Mouse (Mus musculus) heart, adult 11 months (tissue): Measurements from ENCODE around the gene Kcnab3.
A peak's percentile ranks its signal among the peaks of the same experiment; 100 is the strongest.
"Not testable (repeated sequence)": the region's sequence is repeated elsewhere in the genome, so short reads cannot be mapped to it uniquely, and the experiment has no call there.

Experiments
- DNase-seq: peaks from one replicate; pipeline ENCODE4 v3.0.0; 2022

The Kcnab3 gene

DNA sequence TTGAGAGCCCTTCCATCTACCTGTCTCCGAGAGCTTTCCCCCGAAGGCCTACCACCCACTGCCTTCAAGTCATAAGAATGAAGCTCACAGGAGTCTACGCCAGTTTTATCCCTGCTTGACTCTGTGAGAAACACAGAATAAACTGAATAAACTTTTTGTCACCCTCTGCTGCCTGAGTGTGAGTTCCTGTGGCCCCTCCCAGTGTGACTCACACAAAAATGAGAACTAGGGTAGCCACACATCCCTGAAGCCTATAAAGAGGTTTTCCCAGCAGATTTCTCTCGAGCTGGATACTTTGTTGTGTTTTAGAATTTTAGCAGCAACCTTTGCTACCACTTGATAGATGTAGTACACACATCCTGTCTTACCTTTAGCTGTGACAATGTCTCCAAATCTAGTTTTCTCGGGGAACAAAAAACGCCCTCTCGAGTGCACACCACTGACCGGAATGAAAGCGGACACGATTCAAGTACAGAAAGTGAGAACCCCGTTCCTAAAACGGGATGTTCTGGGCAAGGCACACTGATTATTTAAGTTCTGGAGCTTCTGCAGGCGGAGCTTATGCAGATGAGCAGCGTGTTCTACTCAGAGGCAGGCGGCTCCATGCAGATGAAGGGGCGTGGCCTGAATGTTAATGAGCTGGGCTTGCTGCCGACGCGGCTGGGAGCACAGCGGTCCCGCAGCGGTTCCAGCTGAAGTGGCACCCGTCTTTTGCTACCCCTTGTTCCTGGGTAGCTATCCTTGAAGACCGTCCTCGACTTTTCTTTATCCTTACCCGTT lies at the start of gene Kcnab3:
Gene Kcnab3 (plus strand): TSS at position 631 of the 780 bp plus-strand sequence.
- peak; percentile 99 for DNase-seq

DNA sequence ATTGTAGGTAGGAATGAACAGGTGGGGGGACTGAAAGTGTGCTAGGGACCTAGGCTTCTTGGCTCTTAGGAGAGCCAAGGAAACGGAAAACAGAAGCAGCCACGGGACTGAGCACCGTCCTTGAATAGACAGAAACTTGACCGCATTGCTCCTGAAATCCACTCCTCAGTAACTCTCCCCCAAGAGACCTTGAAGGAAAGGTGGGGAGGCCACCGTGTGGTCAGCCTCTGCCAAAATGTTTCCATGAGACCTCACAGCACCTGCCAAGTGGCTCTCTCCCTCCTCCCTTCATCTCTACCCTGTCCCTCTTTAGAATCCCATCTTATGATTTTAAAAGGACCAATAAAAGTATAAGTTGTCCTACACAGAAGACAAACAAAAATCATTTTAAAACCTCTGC lies 48.8 kb upstream of the Kcnab3 start:
- DNase-seq: no peak

DNA sequence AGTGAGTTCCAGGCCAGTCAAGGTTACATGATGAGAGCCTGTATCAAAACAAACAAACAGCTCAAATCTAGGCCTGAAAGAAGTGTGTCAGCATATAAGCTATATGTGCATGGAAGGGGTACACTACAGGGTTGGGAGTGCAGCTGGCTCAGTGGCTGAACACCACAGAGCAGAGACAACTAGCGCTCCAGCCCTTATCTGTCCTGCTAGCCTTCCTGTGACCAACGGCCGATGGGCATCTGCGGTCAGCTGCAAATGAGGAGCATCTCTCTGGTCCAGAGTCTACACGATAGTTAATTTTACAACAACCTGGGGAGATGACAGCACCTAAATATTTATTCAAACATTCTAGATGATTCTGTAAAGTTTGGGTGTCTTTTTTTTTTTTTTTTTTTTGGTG lies 34.9 kb upstream of the Kcnab3 start:
- peak; percentile 72 for DNase-seq

DNA sequence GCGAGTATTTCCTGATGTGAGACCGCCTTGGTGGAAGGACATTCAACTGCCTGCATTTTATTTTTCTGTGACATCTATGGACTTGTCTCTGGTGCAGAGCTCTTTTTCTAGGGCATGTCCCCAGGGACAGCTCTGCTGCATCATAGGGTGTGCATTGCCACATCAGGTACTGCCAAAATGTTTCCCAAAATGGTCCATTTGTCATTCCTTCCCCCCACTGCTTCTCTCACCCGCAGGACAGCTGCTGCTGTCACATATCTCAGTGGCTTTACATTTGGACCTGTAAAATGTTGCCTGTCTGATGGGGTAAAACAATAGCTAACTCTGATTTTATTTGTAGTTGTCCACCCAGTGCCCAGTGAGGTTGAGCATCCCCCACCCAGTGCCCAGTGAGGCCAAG lies 30.8 kb upstream of the Kcnab3 start:
- DNase-seq: peak; percentile 90

DNA sequence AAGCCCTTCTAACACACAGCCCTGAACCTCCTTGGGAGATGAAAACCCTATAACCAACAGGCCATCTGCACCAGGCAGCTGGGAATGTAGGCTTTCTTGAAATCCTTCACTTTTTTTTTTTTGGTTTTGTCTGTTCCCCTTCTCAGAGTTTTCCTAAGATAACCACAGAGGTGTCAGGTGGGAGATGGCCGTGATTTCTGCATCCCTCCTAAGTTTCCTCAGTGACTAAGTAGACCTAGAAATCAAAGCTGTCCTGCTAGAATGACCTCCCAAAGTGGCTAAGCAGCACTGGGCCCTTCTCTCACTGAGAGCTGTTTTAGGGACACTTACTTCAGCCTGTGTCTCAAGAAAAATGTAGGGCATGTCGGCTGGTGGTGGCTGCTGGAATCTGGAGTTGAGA lies 28.3 kb upstream of the Kcnab3 start:
- DNase-seq: no peak

DNA sequence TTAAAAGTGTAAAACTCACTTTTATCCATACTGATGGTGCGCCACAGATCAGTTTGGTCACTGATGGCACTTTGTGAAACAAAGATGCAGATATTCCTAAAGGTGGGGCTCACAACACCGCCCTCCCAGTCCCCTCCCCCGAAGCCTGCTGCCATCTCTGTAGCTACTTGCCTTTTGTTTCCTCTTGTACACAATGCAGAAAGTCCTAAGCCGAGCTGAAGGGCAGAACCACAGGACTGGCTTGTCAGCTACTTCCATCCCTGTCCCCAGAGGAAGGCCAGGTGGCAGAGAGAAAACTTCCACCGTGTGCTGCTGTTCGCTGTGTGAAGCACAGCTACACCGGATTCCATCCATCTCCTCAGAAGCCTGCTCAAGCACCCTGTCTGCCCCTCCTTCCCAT lies 27.8 kb upstream of the Kcnab3 start:
- DNase-seq: no peak

DNA sequence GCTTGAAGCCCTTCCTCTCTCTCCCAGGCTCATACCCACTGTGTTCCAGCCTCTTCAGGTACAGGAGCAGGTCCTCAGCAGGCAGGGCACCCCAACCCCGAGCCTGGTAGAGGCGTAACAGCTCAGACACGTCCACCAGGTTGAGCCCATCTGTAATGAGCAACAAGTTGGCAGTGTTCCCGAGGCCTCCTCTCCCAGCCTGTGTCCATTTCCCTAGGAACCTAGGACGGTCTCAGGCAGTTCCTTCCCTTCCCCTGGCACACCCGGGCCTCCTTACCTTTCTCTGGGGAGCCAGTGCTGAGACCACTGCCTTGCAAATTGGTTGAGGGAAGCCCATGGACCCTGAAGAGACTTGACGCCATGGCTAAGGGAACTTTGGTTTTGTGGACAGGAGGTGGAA lies 23.2 kb upstream of the Kcnab3 start:
- DNase-seq: peak; percentile 79

DNA sequence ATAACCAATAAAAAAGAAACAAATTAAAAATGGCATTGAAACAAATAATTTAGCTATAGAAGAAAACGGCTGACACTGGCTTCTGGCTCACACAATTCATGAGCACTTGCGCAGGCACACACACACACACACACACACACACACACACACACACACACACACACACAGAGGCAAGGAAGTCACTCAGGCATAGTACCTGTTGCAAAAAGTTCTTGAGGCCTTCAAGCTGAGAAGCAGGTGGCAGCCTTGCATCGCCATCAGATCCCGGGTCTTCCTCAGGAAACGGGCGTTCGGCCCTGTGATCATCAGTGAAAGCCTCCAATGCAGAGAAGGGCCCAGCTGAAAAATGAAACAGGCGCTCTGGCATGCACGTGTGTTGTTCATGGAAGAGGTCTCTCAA lies 20.8 kb upstream of the Kcnab3 start:
- peak; percentile 83 for DNase-seq

DNA sequence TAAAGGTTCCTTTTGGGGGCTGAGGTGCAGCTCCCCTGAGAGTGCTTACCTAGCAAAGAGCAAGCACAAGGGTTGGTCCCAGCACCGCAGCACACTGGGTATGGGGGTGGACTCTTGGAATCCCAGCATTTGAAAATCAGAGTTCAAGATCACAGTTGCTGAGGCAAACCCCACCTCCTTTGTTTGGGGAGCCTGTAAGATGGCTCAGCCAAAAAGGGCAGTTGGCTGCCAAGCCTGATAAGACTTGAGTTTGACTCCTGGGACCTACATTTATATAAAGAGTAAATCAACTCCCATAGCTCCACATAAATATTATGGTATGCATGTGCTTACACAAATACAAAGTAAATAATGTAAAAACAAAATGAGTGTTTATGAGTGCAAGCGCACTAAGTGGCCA lies 20.0 kb upstream of the Kcnab3 start:
- no peak for DNase-seq

DNA sequence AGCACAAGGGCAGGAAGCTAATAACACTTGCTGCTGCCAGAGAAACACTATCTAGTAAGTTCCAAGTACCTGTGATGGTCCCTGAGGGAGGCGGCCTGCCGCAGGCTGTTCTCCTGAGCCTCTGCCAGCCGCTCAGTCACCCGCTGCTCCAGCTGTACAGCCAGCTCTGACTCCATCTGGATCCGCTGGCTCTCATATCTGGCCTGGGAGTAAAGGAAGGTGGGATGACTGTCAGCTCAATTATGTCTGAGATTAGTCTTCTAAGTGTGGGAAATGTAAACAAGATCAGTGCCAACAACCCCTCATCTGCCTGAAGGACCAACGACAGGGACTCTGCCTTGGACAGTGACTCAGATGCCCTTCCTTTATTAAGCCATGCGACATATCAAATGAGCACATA lies 14.8 kb upstream of the Kcnab3 start:
- peak; percentile 94 for DNase-seq

DNA sequence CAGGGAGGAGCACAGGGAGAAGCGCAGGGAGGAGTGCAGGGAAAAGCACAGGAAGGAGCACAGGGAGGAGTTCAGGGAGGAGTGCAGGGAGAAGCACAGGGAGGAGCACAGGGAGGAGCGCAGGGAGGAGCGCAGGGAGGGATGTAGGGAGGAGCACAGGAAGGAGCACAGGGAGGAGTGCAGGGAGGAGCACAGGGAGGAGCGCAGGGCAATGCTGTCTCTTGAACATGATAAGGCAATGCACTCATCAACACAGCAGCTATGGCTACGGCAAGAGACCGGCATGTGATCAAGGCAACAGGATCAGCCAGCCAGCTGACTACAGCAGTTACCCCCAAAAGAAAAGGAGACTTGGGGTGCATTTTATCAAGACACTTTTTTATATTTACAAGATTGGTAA lies 9.7 kb upstream of the Kcnab3 start:
- no peak for DNase-seq

DNA sequence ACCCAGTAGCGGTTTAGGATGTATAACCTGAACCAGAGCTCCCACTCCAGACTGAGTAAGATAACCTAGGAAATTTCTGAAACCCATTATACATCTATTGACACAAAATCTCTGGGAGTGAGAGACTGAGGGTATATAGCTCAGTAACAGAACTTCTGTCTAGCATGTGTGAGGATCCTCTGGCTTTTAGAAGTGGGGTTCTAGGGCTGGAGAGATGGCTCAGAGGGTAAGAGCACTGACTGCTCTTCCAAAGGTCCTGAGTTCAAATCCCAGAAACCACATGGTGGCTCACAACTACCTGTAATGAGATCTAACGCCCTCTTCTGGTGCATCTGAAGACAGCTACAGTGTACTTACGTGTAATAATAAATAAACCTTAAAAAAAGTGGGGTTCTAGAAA lies 8.1 kb upstream of the Kcnab3 start:
- DNase-seq: not testable (repeated sequence)

DNA sequence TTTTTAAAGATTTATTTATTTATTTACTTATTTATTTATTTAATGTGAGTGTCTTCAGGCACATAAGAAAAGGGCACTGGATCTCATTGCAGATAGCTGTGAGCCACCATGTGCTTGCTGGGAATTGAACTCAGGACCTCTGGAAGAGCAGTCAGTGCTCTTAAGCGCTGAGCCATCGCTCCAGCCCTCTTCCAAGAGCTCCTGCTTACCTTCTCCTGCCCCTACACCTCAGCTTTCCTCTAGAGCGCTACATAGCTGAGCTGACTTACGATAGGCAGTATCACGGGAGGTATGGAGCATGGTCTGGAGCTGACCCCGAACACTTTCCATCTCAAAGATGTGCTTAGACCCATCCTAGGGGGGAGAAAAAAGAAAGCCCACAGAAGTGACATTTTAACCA lies 4.5 kb upstream of the Kcnab3 start:
- DNase-seq: peak; percentile 86

DNA sequence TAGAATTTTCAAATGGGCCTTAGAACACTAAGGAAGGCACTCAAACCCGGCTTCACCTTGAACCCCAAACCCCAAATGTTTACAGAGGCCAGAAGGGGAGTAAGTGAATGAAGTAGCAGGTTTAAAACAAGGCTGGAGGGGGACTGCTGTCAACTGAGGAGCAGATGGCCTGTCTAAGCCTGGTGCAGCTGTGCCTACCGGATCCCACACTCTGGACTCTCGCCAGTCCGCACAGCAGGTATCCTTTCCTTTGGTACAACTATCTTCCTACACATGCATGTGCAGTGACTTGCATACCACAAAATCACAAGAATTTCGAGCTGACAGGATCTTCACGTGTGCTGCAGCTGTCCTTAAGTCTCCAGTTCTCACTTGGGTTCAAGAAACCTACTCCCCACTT lies 4.0 kb upstream of the Kcnab3 start:
- DNase-seq: peak; percentile 88

DNA sequence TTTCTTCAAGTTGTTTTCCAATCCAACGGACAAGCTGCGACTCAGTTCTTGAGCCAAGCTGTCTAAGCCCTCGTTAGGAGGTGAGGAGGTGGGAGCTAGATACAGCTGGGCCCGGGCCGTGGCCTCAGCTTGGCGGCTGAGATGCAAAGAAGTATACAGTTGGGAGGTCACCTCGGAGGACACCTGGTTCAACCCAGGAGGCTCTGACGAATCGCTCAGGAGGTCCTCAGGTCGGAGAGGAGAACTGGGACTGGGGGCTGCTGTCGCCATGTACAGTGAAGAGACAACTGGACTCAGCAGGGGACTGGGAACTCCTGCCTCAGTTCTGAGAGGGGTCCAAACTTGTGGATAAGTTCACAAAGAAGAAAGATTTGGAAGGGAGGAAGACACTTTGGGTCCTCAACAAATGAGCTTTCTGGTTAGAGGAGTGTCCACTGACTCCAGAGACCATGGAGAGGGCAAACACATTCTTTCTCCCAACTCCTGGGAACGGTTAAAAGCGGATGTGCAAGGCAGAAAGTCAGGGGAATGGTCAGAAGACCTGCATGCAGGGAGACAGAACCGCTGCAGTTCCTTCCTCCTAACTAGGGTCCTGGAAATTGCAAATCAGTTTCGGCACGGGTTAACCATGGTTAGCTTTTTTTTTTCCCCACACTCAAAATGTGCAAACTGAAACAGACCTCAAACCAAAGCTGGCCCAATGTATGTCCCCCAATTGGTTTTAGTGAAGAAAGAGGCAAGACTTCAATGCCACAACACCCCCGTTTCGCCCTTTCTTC lies 3.2 kb upstream of the Kcnab3 start:
- peak; percentile 92 for DNase-seq

DNA sequence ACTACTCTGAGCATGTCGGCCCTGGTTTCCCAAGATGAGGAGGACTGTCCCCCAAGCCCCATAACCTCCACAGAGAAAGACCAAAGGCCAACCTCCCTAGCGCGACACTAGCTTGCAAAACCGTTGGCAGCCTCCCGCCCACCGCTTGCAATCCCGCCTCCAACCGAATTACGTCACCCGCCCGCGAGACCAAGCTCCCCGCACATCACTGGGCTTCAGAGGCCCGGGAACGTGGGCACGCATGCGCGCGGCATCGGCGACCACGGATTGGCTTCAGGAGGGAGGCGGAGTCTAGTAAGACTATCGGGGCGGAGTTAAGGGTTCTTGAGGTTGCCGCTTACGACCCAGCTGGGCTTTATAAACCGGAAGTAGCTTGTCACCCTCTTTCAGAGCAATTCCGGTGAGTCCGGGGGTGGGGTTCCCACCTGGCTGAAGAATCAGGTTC lies 2.4 kb upstream of the Kcnab3 start, which contains the start of the genes Cntrob and Trappc1:
Gene Cntrob (minus strand): TSS at position 109 of the 445 bp plus-strand sequence.
Gene Trappc1 (plus strand): TSS at position 314 of the 445 bp plus-strand sequence.
- peak; percentile 100 for DNase-seq

DNA sequence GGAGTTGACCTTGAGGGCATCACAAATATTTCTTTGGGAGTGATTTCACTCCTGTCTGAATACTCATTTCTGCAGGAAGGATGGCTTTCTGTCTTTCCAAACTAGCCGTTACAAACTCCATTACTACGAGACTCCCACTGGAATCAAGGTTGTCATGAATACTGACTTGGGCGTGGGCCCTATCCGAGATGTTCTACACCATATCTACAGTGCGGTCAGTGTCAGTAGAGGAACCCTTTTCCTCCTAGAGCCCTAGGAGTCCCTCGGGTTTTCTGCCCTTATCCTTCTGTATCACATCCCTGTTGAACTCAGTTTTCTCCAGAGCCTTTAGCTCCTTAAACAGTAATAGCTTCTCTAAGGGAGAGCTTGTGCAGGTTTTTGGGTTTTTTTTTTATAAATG lies 1.3 kb upstream of the Kcnab3 start:
- DNase-seq: peak; percentile 83

DNA sequence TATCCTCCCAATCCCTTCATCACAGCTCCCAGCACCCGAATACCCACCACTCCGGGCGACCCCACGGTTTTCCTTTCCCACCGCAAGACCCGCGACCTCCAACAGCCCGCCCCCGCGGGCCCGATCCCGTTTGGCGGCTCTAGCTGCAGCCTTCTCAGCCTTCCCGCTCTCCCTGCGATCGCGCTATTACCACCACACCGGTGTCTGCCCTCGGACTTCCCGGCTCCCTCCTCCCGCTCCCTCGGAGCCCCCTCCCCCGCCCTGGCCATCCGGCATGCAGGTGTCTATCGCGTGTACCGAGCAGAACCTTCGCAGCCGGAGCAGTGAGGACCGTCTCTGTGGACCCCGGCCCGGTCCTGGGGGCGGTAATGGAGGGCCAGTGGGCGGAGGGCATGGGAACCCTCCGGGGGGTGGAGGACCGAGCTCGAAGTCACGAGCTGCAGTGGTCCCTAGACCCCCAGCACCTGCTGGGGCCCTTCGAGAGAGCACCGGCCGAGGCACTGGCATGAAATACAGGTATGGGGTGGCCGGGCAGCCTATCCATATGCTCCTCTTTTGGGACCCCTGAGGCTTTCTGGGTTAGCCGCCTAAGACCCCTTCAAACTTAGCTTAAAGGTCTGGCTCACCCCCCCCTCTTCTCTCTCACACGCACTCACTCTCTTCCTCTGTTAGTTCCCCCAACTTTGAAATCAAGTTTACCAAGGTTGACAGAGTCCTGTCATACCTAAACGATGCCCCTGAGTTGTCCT lies 524 bp downstream of the Kcnab3 start:
- DNase-seq: peak; percentile 94

DNA sequence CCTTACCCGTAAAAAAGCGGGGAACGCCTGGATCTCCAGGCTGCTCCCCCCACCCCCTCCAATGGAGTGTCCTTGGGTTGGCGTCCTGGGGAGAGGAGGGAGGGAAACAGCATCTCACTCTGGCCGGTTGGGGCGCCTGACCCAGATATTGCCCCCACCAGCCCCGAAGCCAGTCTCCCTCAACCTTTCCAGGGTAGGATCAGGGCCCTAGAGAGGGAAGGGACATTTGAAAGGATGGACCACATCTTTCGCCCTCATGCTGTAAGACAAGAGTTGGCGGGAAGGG lies 1.0 kb downstream of the Kcnab3 start:
- DNase-seq: peak; percentile 91

DNA sequence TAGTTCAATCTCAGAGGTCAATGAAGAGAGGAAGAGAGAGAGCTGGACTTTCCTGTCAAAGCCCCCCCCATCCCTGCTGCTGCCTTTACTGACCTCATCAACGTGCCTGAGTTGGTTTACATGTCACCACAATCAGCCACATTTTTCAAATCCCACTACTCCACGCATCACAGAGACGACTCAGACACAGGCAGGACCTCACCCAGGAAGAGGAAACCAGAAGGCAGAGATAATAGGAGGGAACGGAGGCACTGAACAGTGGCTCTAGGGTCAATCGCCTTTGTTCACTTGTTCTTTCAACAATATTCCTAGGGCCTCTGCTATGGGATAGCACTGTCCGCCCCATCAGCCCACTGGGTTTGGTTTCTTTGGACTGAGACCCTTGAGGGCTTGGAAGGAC lies 1.6 kb downstream of the Kcnab3 start:
- DNase-seq: no peak

DNA sequence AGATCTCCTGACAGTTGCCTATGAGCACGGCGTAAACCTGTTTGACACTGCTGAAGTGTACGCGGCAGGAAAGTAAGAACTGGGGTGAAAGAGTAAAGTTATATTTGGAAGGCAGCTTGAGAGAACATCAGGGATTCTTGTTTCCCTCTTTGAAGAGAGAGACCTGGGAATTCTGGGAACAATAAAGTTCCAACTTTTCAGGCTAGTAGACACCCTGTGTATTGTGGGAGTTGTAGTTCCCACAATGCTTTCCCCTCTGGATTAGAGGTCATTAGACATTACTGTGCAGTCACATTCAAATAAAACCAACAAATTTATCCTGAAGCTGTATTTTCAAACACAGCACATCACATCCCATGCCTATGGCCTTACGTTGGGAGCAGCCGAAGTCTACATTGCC lies 2.5 kb downstream of the Kcnab3 start:
- DNase-seq: no peak

DNA sequence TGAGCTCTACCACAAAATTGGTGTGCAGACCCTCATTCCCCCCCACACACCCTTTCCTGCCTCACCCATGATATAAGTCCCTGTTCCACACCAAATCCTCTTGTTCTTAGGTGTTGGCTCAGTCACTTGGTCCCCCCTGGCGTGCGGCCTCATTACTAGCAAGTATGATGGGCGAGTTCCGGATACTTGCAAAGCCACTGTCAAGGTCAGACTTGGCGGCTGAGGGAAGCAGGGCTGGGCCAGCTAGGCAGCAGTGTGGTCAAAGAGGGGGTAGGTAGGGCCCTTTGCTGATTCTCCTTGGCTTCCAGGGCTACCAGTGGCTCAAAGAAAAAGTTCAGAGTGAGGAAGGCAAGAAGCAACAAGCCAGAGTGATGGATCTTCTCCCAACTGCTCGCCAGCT lies 5.1 kb downstream of the Kcnab3 start:
- DNase-seq: peak; percentile 91

DNA sequence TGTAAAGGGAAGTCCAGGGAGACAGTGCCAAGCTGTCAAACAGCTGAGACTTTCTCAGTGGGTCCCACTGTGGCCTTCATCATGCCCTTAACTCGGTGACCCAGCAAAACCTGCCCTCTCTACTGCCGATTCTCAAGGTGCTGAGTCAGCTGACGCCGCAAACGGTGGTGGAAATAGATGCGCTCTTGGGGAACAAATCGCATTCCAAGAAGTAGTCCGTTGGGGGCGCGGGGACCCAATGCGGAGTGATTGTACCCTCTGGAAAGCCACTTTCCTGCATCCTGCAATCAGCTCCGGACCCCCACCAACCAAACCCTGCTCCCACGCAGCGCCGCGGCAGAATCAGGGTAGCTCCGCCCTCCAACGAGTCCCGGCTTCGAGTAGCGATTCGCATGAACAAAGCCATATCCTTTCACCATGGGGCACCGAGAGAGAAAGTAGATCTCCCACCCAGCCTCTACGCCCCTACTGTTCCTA lies 5.9 kb downstream of the Kcnab3 start:
- DNase-seq: peak; percentile 97
